Mouse (Mus musculus): ENCODE results near the gene E2f1. TPM values are rescaled to one million over a fixed set of nuclear protein-coding genes. Genes with fewer than 3 reads are reported as not detected.

Gene E2f1
- total RNA-seq, 2 experiments from 2014 or later = 0.28 to 0.64 TPM

DNA sequence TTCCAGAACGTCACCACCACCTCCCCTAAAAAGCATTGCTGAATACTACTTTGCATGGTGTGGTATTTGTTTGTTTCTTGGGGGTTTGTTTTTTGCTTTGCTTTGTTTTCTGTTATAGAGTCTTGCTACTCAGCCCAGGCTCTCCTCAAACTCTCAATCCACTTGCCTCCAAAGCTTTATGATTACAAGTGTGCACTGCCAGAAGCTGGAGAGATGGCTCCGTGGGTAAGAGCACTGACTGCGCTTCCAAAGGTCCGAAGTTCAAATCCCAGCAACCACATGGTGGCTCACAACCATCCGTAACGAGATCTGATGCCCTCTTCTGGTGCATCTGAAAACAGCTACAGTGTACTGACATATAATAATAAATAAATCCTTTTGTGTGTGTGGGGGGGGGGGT, 30.9 kb upstream of the E2f1 start:
- H3K27ac ChIP-seq = no peak overlapping the region
- H3K4me3 ChIP-seq = no peak overlapping the region
- no peak for TF ChIP-seq CTCF (IDR thresholded peaks at IDR 0.05)
- intact Hi-C loops (cut with DNase I) = no loop called here
- DNase-seq = no peak

DNA sequence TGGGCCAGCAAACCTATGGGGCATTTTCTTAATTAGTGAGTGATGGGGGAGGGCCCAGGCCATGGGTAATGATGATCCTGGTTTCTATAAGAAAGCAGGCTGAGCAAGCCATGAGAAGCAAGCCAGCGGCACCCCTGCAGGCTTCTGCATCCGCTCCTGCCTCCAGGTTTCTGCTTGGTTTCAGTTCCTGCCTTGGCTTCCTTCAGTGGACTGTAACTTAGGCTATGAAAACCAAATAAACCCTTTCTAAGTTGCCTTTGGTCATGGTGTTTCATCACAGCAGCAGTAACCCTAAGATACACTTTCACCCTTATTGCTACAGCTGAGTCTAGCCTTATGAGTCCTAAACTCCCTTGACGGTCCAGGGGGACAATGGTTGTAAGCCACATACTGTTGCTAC, 27.7 kb upstream of the E2f1 start:
- TF ChIP-seq CTCF (IDR thresholded peaks at IDR 0.05) = no peak
- no peak for DNase-seq
- Histone ChIP-seq H3K27ac (no peak overlapping the region), H3K4me3 (no peak overlapping the region)
- intact Hi-C loops (cut with DNase I) = no loop called here

- no peak for DNase-seq
- no peak overlapping the region for H3K4me3 ChIP-seq
- TF ChIP-seq CTCF (IDR thresholded peaks at IDR 0.05) = no peak
- H3K27ac ChIP-seq = no peak overlapping the region
- intact Hi-C loops (cut with DNase I) = no loop called here
These were observed 26.1 kb upstream of the E2f1 start for GRCm38 (mm10) chr2:154595775-154596174.

DNA sequence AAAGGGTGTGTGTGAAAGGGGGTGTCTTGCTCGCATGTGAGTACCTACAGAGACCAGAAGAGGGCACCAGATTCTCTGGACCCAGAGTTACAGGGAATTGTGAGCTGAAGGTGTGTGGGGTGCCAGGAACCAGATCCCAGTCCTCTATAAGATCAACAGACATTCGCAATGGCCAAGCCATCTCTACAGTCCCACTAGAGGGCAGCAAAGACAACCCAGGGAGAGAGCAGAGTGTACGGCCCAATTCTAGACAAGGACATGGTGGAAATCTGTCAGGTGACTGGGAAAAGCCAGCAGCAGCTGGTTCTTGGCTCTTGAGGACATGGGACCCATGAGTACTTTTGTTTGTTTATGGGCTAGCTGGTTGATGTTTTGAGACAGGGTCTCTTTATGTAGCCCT, 23.3 kb upstream of the E2f1 start:
- Histone ChIP-seq H3K27ac (no peak overlapping the region), H3K4me3 (no peak overlapping the region)
- intact Hi-C loops (cut with DNase I) = loop anchor here (2.0 kb wide), 1 partner anchor 20 kb away; the partner anchor contains the start of genes 4930519P11Rik and Zfp341
- peak; percentile 73 for TF ChIP-seq CTCF (IDR thresholded peaks at IDR 0.05)
- peak; percentile 43 for DNase-seq

DNA sequence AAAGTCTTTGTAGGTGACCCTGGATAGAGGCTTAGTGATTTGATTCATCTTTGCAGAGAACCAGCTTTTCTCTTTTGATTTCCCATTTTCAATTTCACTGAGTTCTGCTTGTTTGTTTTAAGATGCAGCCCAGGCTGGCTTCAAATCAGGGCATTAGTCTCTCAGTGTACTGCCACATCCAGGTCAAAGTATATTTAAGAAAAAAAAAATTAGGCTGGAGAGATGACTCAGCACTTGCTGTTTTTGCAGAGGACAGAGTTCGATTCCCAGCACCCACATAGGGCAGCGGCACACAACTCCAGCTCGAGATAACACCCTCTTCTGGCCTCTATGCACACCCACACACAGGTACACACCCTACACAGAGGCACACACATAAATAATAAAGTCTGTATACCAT, 21.5 kb upstream of the E2f1 start:
- H3K27ac ChIP-seq = no peak overlapping the region
- intact Hi-C loops (cut with DNase I) = no loop called here
- no peak for DNase-seq
- no peak for TF ChIP-seq CTCF (IDR thresholded peaks at IDR 0.05)
- no peak overlapping the region for H3K4me3 ChIP-seq

DNA sequence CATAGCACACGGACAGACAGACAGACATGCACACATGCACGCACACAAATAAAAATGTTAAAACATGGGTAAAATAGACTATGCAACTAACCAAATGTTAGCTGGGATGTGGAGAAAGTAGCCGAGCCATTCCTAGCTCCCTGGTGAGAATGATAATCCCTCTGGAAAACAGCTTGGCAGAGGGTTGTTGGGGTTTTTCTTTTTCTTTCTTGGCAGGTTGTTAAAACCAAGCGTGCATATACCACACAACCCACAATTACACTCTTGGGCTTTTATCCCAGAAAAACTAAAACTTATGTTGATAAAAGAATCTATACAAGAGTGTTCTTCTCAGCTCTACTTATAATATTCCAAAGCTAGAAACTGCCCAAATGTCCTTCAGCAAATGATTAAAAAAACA, 19.4 kb upstream of the E2f1 start:
- intact Hi-C loops (cut with DNase I) = no loop called here
- H3K4me3 ChIP-seq = no peak overlapping the region
- DNase-seq = no peak
- no peak for TF ChIP-seq CTCF (IDR thresholded peaks at IDR 0.05)
- H3K27ac ChIP-seq = no peak overlapping the region

DNA sequence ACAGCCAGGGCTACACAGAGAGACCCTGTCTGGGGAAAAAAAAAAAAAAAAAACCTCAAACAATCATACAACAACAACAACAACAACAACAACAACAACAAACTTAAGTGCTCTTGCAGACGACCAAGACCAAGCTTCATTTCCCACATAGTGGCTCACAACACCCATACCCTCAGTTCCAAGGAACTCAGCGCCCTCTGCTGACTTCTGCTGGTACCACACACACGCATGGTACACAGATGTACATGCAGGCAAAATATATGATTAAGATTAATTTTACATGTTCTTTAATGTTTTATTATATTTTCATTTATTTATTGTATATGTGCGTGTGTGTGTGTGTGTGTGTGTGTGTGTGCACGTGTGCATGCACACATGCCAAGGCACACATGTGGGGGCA, 16.7 kb upstream of the E2f1 start:
- peak; percentile 44 for DNase-seq
- TF ChIP-seq CTCF (IDR thresholded peaks at IDR 0.05) = peak; percentile 48
- no peak overlapping the region for H3K4me3 ChIP-seq
- no peak overlapping the region for H3K27ac ChIP-seq
- intact Hi-C loops (cut with DNase I) = no loop called here

DNA sequence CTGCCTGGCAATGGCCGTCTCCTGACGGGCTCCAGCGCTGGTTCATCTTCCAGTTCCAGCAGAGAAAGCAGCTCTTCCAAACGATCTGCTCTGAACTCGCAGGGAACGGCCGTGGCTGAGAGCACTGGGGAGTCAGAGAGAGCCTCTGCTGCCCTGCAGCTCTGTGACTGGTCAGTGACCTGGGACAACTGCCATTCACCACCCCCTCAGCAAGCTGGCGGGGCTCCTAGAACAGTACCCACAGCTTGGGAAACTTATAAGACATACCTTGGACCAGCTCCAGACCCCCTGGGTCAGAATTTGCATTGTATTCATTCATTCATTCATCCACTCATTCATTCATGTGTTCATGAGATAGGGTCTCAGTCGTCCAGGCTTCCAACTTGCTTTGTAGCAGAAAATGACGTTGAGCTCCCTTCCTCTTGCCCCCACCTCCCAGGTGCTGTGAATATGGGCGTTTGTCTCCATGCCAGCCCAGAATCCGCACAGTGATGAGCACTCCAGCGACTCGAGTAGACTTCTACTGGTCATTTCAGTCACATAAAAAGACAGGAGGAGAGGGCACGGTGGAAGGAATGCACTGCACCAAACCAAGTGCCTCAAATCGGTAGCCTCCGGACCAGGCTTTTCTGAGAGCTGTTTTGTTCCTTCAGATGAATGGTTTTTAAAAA, 15.4 kb upstream of the E2f1 start:
- H3K4me3 ChIP-seq = no peak overlapping the region
- intact Hi-C loops (cut with DNase I) = no loop called here
- TF ChIP-seq CTCF (IDR thresholded peaks at IDR 0.05) = no peak
- no peak overlapping the region for H3K27ac ChIP-seq
- no peak for DNase-seq

DNA sequence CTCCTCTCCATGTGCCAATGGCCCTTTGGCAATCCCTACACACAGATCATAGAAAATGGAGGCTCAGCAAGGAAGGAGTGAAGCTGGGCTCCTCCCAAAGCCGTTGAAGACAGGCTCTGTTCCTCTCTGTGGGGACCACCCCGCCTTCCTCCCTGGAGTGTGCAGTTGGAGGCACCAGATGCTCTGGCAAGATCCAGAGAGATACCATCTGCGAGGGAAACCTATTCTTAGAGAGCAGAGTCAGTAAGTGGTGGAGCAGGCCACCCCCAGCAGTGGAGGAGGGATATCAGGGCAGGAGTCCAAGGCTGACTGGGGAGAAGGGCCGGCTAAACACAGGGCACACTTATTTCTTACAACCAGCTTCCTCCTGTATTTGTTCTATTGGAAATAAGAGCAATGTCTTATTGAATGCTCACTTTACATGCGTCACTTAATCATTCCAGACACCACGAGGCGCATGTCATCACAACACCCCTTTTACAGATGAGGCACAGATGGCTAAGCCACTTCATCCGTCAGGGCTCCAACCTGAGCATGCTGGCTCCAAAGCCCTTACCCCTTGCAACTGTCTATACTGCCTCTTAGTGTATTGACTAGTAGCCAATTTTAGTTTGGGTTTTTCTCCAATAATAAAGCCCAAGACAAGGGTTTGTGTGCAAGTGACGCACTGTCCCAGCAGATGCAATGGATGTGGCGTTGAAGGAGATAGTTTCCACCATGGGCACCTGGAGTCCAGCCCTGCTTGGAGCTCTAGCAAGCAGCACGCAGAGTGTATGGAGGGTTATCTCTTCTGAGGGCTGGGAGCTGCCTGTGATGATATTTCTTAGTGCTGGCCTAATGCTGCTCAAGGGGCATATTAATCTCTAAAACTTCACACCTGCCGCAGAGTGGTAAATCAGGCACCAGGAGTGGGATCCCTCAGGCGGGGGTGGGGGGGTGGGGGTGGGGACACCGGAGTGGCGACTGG, 14.5 kb upstream of the E2f1 start:
- no peak for TF ChIP-seq CTCF (IDR thresholded peaks at IDR 0.05)
- Histone ChIP-seq H3K27ac (no peak overlapping the region), H3K4me3 (no peak overlapping the region)
- intact Hi-C loops (cut with DNase I) = no loop called here
- no peak for DNase-seq

DNA sequence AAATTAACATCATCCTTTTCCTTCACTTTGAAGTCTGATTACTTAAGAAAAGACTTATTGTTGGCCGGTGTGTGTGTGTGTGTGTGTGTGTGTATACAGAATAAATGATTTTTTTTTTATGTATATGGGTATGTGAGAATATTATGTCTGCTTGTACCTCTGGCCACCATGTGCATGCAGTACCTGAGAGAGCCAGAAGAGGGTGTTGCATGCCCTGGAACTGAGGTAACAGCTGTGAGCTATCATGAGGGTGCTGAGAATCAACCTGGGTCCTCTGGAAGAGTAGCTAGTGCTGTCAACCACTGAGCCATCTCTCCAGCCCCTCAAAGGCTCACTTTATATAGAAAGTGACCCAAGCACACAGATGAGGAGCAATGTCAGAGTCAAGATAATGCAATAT, 11.7 kb upstream of the E2f1 start:
- peak; percentile 14; the same call in 1 of the 2 replicates for TF ChIP-seq CTCF (IDR thresholded peaks at IDR 0.05)
- no peak for DNase-seq
- intact Hi-C loops (cut with DNase I) = no loop called here
- no peak overlapping the region for H3K4me3 ChIP-seq
- 0 out of 2 replicates have a peak overlapping the region, but pooled peaks have one; percentile 79 for H3K27ac ChIP-seq

DNA sequence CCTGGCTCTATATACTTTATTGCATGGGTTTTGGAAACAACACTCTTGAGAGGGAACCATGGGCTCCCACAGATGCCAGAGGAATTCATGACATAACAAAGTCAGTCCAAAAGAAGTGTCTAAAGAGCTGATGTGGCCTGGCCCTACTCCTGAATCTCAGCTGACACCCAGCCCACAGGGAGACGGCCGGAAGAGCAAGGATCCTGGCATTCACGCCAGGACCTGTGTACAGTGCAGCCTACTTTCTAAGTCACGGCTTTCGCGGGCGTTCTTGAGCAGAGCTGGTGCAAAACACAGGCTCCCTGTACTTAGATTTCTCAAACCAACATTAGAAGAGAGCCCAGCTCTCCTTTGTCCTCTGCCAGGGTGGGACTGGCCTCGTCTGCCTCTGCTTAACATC, 10.9 kb upstream of the E2f1 start:
- Histone ChIP-seq H3K27ac (peak overlapping the region; percentile 79), H3K4me3 (peak overlapping the region; percentile 21; the same call in 1 of the 2 replicates)
- DNase-seq = peak; percentile 78
- intact Hi-C loops (cut with DNase I) = no loop called here
- no peak for TF ChIP-seq CTCF (IDR thresholded peaks at IDR 0.05)

DNA sequence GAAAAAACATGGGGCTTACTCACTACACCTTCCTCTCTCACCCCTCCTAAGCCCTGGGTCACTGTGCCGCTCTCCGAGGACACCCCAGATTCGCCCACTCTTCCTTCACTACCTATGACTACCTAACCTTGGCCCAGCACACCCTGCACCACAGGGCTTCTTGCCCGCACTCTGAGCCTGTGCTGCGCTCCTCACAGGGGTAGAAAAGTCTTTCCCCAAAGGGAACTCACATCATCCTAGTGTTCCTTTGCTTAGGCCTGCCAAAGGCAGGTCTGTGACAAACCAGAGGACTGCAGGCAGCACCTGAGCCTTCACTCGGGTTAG, 8.0 kb upstream of the E2f1 start:
- Histone ChIP-seq H3K27ac (no peak overlapping the region), H3K4me3 (no peak overlapping the region)
- intact Hi-C loops (cut with DNase I) = no loop called here
- no peak for TF ChIP-seq CTCF (IDR thresholded peaks at IDR 0.05)
- no peak for DNase-seq

Measured in gastrocnemius, adult 2 months (tissue).